9 mouse cellular contexts compared by ENCODE assay signal in genomic region chr11:48872695-48873300, GRCm38 (mm10). TPM values are rescaled to one million over a fixed set of nuclear protein-coding genes. Genes with fewer than 3 reads are reported as not detected.
DNase-seq lines count a peak whose midpoint lies in the region; ATAC-seq and TF ChIP-seq lines count a peak whose summit lies in the region.
"Had no signal": no experiment of that assay in that cellular context is flagged by ENCODE, and none has a peak within 500 bp of the region (broad histone marks: within the 10 kb centered on the region; RNA-seq: fewer than 3 reads in every experiment).

No protein-coding gene starts in this region.

- no peak for DNase-seq in kidney, postnatal 14 days
- DNase-seq in embryo, embryonic 10 days (ENCODE audit: low spot score): no peak
- DNase-seq: cerebellum, adult 8-10 months had no signal

- TF ChIP-seq CTCF in bone marrow, adult 2 months (IDR thresholded peaks at IDR 0.05; ENCODE audit: control insufficient read depth, insufficient read depth, low read length): no peak

- no peaks in the 10 kb centered on the region for H3K36me3 ChIP-seq in kidney, embryonic 15.5 days
- no peaks in the 10 kb centered on the region for H3K36me3 ChIP-seq in embryonic facial prominence, embryonic 13.5 days
- no peaks in the 10 kb centered on the region for H3K36me3 ChIP-seq in liver, embryonic 16.5 days (ENCODE audit: control insufficient read depth, insufficient read depth)

- H3K4me2 ChIP-seq in kidney, embryonic 15.5 days: peak overlapping the region; percentile 74; the same call in 1 of the 2 replicates
- peak overlapping the region; percentile 80; the same call in 1 of the 2 replicates for H3K4me2 ChIP-seq in embryonic facial prominence, embryonic 13.5 days
- peak overlapping the region; percentile 77 for H3K4me2 ChIP-seq in liver, embryonic 16.5 days (ENCODE audit: low read depth, low read length)

- ATAC-seq in kidney, embryonic 15.5 days (replicated peaks; ENCODE audit: low FRiP score): 0 out of 2 replicates have a peak, but pooled peaks have one; percentile 5
- ATAC-seq in embryonic facial prominence, embryonic 13.5 days (ENCODE audit: insufficient number of reproducible peaks, insufficient read depth, low FRiP score, low TSS enrichment, low read depth): no peak
- ATAC-seq in liver, embryonic 16.5 days (ENCODE audit: low read depth): peak; percentile 25
- ATAC-seq in activated CD4-positive, CD25-positive, alpha-beta regulatory T cell, adult 4 months: no peak

- 71% methylated on average over 7 of the region's 7 CpGs for WGBS in kidney, embryonic 15.5 days
- WGBS in bone marrow, adult 2 months: 51% methylated on average over 7 of the region's 7 CpGs
- WGBS in embryonic facial prominence, embryonic 13.5 days: 77% methylated on average over 7 of the region's 7 CpGs
- 51% methylated on average over 7 of the region's 7 CpGs for WGBS in liver, embryonic 16.5 days (ENCODE audit: insufficient replicate concordance)

- no peak overlapping the region for H3K4me3 ChIP-seq in kidney, embryonic 15.5 days (replicated peaks)
- H3K4me3 ChIP-seq in bone marrow, adult 2 months (replicated peaks; ENCODE audit: control insufficient read depth, low read depth, low read length): peak overlapping the region; percentile 26
- no peak overlapping the region for H3K4me3 ChIP-seq in embryonic facial prominence, embryonic 13.5 days
- peak overlapping the region; percentile 73 for H3K4me3 ChIP-seq in liver, embryonic 16.5 days (ENCODE audit: low read depth, low read length)

- H3K27ac ChIP-seq in kidney, embryonic 15.5 days: peak overlapping the region; percentile 76
- H3K27ac ChIP-seq in bone marrow, adult 2 months (ENCODE audit: control insufficient read depth, insufficient read depth, low read depth, low read length, poor library complexity): peak overlapping the region; percentile 84
- H3K27ac ChIP-seq in embryonic facial prominence, embryonic 13.5 days: no peak overlapping the region
- peak overlapping the region; percentile 92 for H3K27ac ChIP-seq in liver, embryonic 16.5 days (ENCODE audit: low read length)

- 0 out of 2 replicates have a peak overlapping the region, but pooled peaks have one; percentile 53 for H3K9ac ChIP-seq in kidney, embryonic 15.5 days
- no peak overlapping the region for H3K9ac ChIP-seq in embryonic facial prominence, embryonic 13.5 days
- H3K9ac ChIP-seq in liver, embryonic 16.5 days (ENCODE audit: low read depth, low read length): peak overlapping the region; percentile 79

- no peak for TF ChIP-seq POLR2A in bone marrow, adult 2 months (IDR thresholded peaks at IDR 0.05; ENCODE audit: borderline replicate concordance, control insufficient read depth, low read depth, low read length)

- no peaks in the 10 kb centered on the region for H3K9me3 ChIP-seq in kidney, embryonic 15.5 days (replicated peaks)
- no peaks in the 10 kb centered on the region for H3K9me3 ChIP-seq in embryonic facial prominence, embryonic 13.5 days
- H3K9me3 ChIP-seq in liver, embryonic 16.5 days (replicated peaks; ENCODE audit: control insufficient read depth, low read length): no peaks in the 10 kb centered on the region

- no peaks in the 10 kb centered on the region for H3K27me3 ChIP-seq in kidney, embryonic 15.5 days
- peaks cover 16% of the 10 kb centered on the region for H3K27me3 ChIP-seq in embryonic facial prominence, embryonic 13.5 days
- H3K27me3 ChIP-seq in liver, embryonic 16.5 days (ENCODE audit: control insufficient read depth, insufficient read depth, low read depth, low read length): no peaks in the 10 kb centered on the region

- peaks cover 43% of the 10 kb centered on the region for H3K4me1 ChIP-seq in kidney, embryonic 15.5 days
- H3K4me1 ChIP-seq in bone marrow, adult 2 months (ENCODE audit: control insufficient read depth, insufficient read depth, low read length): no peaks in the 10 kb centered on the region; the same call in 1 of the 2 replicates
- peaks cover 16% of the 10 kb centered on the region; the same call in 1 of the 2 replicates for H3K4me1 ChIP-seq in embryonic facial prominence, embryonic 13.5 days
- peaks cover 49% of the 10 kb centered on the region for H3K4me1 ChIP-seq in liver, embryonic 16.5 days (ENCODE audit: control insufficient read depth, low read depth, low read length)

RNA-seq across cellular contexts. Expression of gene Irgm1, which starts 1.3 kb away (rescaled TPM):
- polyA plus RNA-seq in kidney, embryonic 15.5 days (2015; fragmentation: Nextera tagmentation; extraction: Ambion mirVana): 15.2 and 15.5 TPM in 2 replicates
- polyA plus RNA-seq in bone marrow, adult 2 months (2011; ENCODE audit: insufficient read depth, insufficient read length, low replicate concordance, missing spikeins): 15.8 and 21.3 TPM in 2 replicates
- 3.9 and 4.3 TPM in 2 replicates for polyA plus RNA-seq in embryonic facial prominence, embryonic 13.5 days (2015; fragmentation: Nextera tagmentation; extraction: Ambion mirVana)
- 18.9 and 20.6 TPM in 2 replicates for polyA plus RNA-seq in liver, embryonic 16.5 days (2015; fragmentation: Nextera tagmentation; extraction: Ambion mirVana)
- 100 to 1,000 TPM; 204 to 218 TPM for polyA plus RNA-seq in activated CD4-positive, CD25-positive, alpha-beta regulatory T cell, adult 4 months (2017; shearing (Covaris generic))

RNA-seq across cellular contexts. Expression of gene Gm5431, which starts 29.2 kb away (rescaled TPM):
- polyA plus RNA-seq in kidney, embryonic 15.5 days (2015; fragmentation: Nextera tagmentation; extraction: Ambion mirVana): 0.14 and 0.24 TPM in 2 replicates
- polyA plus RNA-seq in bone marrow, adult 2 months (2011; ENCODE audit: insufficient read depth, insufficient read length, low replicate concordance, missing spikeins): 2.0 TPM in 1 of 2 replicates, not detected in the other
- polyA plus RNA-seq in embryonic facial prominence, embryonic 13.5 days (2015; fragmentation: Nextera tagmentation; extraction: Ambion mirVana): 0.23 and 0.28 TPM in 2 replicates
- polyA plus RNA-seq in liver, embryonic 16.5 days (2015; fragmentation: Nextera tagmentation; extraction: Ambion mirVana): 0.37 and 0.45 TPM in 2 replicates
- under 1 TPM; 0.37 to 0.66 TPM for polyA plus RNA-seq in activated CD4-positive, CD25-positive, alpha-beta regulatory T cell, adult 4 months (2017; shearing (Covaris generic))
- polyA plus RNA-seq: limb, embryonic 11.5 days had no signal

RNA-seq across cellular contexts. Expression of gene Gm12184, which starts 46.3 kb away (rescaled TPM):
- polyA plus RNA-seq in kidney, embryonic 15.5 days (2015; fragmentation: Nextera tagmentation; extraction: Ambion mirVana): 1.6 and 2.9 TPM in 2 replicates
- polyA plus RNA-seq in bone marrow, adult 2 months (2011; ENCODE audit: insufficient read depth, insufficient read length, low replicate concordance, missing spikeins): 43.1 and 76.8 TPM in 2 replicates
- polyA plus RNA-seq in embryonic facial prominence, embryonic 13.5 days (2015; fragmentation: Nextera tagmentation; extraction: Ambion mirVana): 3.4 and 3.6 TPM in 2 replicates
- polyA plus RNA-seq in liver, embryonic 16.5 days (2015; fragmentation: Nextera tagmentation; extraction: Ambion mirVana): 0.22 and 0.40 TPM in 2 replicates
- 1 to 10 TPM; 3.0 to 3.1 TPM for polyA plus RNA-seq in activated CD4-positive, CD25-positive, alpha-beta regulatory T cell, adult 4 months (2017; shearing (Covaris generic))

RNA-seq across cellular contexts. Expression of gene Trim7, which starts 46.9 kb away (rescaled TPM):
- polyA plus RNA-seq in kidney, embryonic 15.5 days (2015; fragmentation: Nextera tagmentation; extraction: Ambion mirVana): 3.7 and 4.0 TPM in 2 replicates
- 8.4 and 14.4 TPM in 2 replicates for polyA plus RNA-seq in bone marrow, adult 2 months (2011; ENCODE audit: insufficient read depth, insufficient read length, low replicate concordance, missing spikeins)
- polyA plus RNA-seq in embryonic facial prominence, embryonic 13.5 days (2015; fragmentation: Nextera tagmentation; extraction: Ambion mirVana): 1.0 and 1.1 TPM in 2 replicates
- polyA plus RNA-seq in liver, embryonic 16.5 days (2015; fragmentation: Nextera tagmentation; extraction: Ambion mirVana): 0.11 and 0.14 TPM in 2 replicates
- 1 to 10 TPM in 1 of 2 experiments, under 1 TPM in 1; 0.52 to 1.1 TPM for polyA plus RNA-seq in activated CD4-positive, CD25-positive, alpha-beta regulatory T cell, adult 4 months (2017; shearing (Covaris generic))

RNA-seq across cellular contexts. Expression of gene Trim41, which starts 55.6 kb away (rescaled TPM):
- polyA plus RNA-seq in kidney, embryonic 15.5 days (2015; fragmentation: Nextera tagmentation; extraction: Ambion mirVana): 6.6 and 7.0 TPM in 2 replicates
- 39.7 and 51.0 TPM in 2 replicates for polyA plus RNA-seq in bone marrow, adult 2 months (2011; ENCODE audit: insufficient read depth, insufficient read length, low replicate concordance, missing spikeins)
- 8.3 and 8.7 TPM in 2 replicates for polyA plus RNA-seq in embryonic facial prominence, embryonic 13.5 days (2015; fragmentation: Nextera tagmentation; extraction: Ambion mirVana)
- polyA plus RNA-seq in liver, embryonic 16.5 days (2015; fragmentation: Nextera tagmentation; extraction: Ambion mirVana): 1.6 and 1.8 TPM in 2 replicates
- 1 to 10 TPM; 3.8 to 4.4 TPM for polyA plus RNA-seq in activated CD4-positive, CD25-positive, alpha-beta regulatory T cell, adult 4 months (2017; shearing (Covaris generic))

Comparison
In these comparisons a context has a peak if more than half of its experiments do, and no peak if none do; other contexts are left out.
1. ATAC-seq: peak in kidney, embryonic 15.5 days (single experiment) and liver, embryonic 16.5 days (single experiment); none in embryonic facial prominence, embryonic 13.5 days (single experiment) and activated CD4-positive, CD25-positive, alpha-beta regulatory T cell, adult 4 months (single experiment).
2. H3K4me3 ChIP-seq: peak in bone marrow, adult 2 months (single experiment) and liver, embryonic 16.5 days (single experiment); none in kidney, embryonic 15.5 days (single experiment) and embryonic facial prominence, embryonic 13.5 days (single experiment).
3. Peak in every context shown above with its lines, with median percentiles within 50 percentile points of each other: H3K4me2 ChIP-seq.